Mouse (Mus musculus): ENCODE results near the gene Dus4l.

The Dus4l gene

GRCm38 (mm10) chr12:31654197-31654964 is at the start of gene Dus4l, which contains the start of gene Cog5:
TSS of gene Dus4l (minus strand) at chr12:31654826.
TSS of gene Cog5 (plus strand) at chr12:31654869.
- CTCF ChIA-PET: interaction anchor here in 1 of 4 experiments (1.2 kb wide), 1 partner anchor 12 kb away, joined by 3 read pairs; no protein-coding TSS in a partner anchor
- POLR2A ChIA-PET: interaction anchor here in 3 of 4 experiments (0.6 to 3.9 kb wide), 26 partner anchors 9 to 411 kb away, joined by 3 to 35 read pairs (median 4); partner anchors contain the start of genes Bcap29 (in 2 of the 3) and Hbp1 (in 1 of the 3)

GRCm38 (mm10) chr12:31703904-31704303 is 49.3 kb upstream of the Dus4l start:
- ChIA-PET CTCF (interaction anchor here (0.6 to 1.2 kb wide), 4 partner anchors 15 to 1008 kb away, joined by 3 to 6 read pairs (median 3); no protein-coding TSS in a partner anchor), POLR2A (interaction anchor here in 1 of 4 experiments (0.5 to 1.4 kb wide), 3 partner anchors 11 to 37 kb away, joined by 3 to 6 read pairs (median 3); no protein-coding TSS in a partner anchor)

- ChIA-PET POLR2A (interaction anchor here in 1 of 4 experiments (0.6 to 0.7 kb wide), 2 partner anchors 121 to 257 kb away, joined by 4 to 5 read pairs; no protein-coding TSS in a partner anchor), CTCF (no interaction called here)
Measured at GRCm38 (mm10) chr12:31701411-31701810, 46.8 kb upstream of the Dus4l start.

GRCm38 (mm10) chr12:31700623-31701347 is 46.2 kb upstream of the Dus4l start:
- CTCF ChIA-PET: no interaction called here
- POLR2A ChIA-PET: interaction anchor here in 1 of 4 experiments (0.6 kb wide), 1 partner anchor 258 kb away, joined by 5 read pairs; no protein-coding TSS in a partner anchor

- ChIA-PET CTCF (no interaction called here), POLR2A (no interaction called here)
Measured at GRCm38 (mm10) chr12:31693278-31693677, 38.7 kb upstream of the Dus4l start.

GRCm38 (mm10) chr12:31686679-31687078 is 32.1 kb upstream of the Dus4l start:
- ChIA-PET POLR2A (no interaction called here), CTCF (no interaction called here)

GRCm38 (mm10) chr12:31667187-31667586 is 12.6 kb upstream of the Dus4l start:
- POLR2A ChIA-PET: interaction anchor here in 2 of 4 experiments (0.6 to 1.6 kb wide), 2 partner anchors 24 to 36 kb away, joined by 4 to 6 read pairs; no protein-coding TSS in a partner anchor
- CTCF ChIA-PET: no interaction called here

GRCm38 (mm10) chr12:31665999-31666398 is 11.4 kb upstream of the Dus4l start:
- POLR2A ChIA-PET: interaction anchor here in 1 of 4 experiments (0.9 to 1.6 kb wide), 2 partner anchors 37 to 68 kb away, joined by 3 to 6 read pairs; no protein-coding TSS in a partner anchor
- CTCF ChIA-PET: no interaction called here

- POLR2A ChIA-PET: interaction anchor here in 2 of 4 experiments (1.0 to 1.7 kb wide), 3 partner anchors 20 to 36 kb away, joined by 3 to 5 read pairs (median 3); no protein-coding TSS in a partner anchor
- CTCF ChIA-PET: no interaction called here
Measured at GRCm38 (mm10) chr12:31656841-31657240, 2.2 kb upstream of the Dus4l start.

- ChIA-PET CTCF (no interaction called here), POLR2A (interaction anchor here in 3 of 4 experiments (0.6 to 3.9 kb wide), 11 partner anchors 10 to 412 kb away, joined by 3 to 35 read pairs (median 6); partner anchors contain the start of gene Bcap29 (in 2 of the 3))
Measured at GRCm38 (mm10) chr12:31654965-31655477, 395 bp upstream of the Dus4l start.

GRCm38 (mm10) chr12:31653611-31654010 is 1.0 kb downstream of the Dus4l start:
- ChIA-PET POLR2A (interaction anchor here in 3 of 4 experiments (0.7 to 3.9 kb wide), 26 partner anchors 9 to 770 kb away, joined by 3 to 35 read pairs (median 4); partner anchors contain the start of genes Bcap29 (in 2 of the 3) and Hbp1 (in 1 of the 3)), CTCF (interaction anchor here in 1 of 4 experiments (1.2 kb wide), 1 partner anchor 11 kb away, joined by 3 read pairs; no protein-coding TSS in a partner anchor)

- CTCF ChIA-PET: interaction anchor here in 2 of 4 experiments (1.0 to 1.3 kb wide), 2 partner anchors 15 to 16 kb away, joined by 3 to 4 read pairs; no protein-coding TSS in a partner anchor
- POLR2A ChIA-PET: interaction anchor here in 2 of 4 experiments (0.6 to 5.4 kb wide), 13 partner anchors 8 to 315 kb away, joined by 3 to 35 read pairs (median 5); partner anchors contain the start of genes Cog5 (in 2 of the 2), Dus4l (in 2 of the 2), Cbll1 (in 1 of the 2) and Hbp1 (in 1 of the 2)
Measured at GRCm38 (mm10) chr12:31635240-31635607, 19.4 kb downstream of the Dus4l start.

GRCm38 (mm10) chr12:31634343-31635239 is 20.0 kb downstream of the Dus4l start, which contains the start of gene Bcap29:
TSS of gene Bcap29 (minus strand) at chr12:31634658.
- ChIA-PET CTCF (interaction anchor here in 2 of 4 experiments (1.0 to 1.3 kb wide), 2 partner anchors 14 to 15 kb away, joined by 3 to 4 read pairs; no protein-coding TSS in a partner anchor), POLR2A (interaction anchor here in 2 of 4 experiments (1.0 to 5.4 kb wide), 17 partner anchors 10 to 315 kb away, joined by 3 to 35 read pairs (median 5); partner anchors contain the start of genes Cog5 (in 2 of the 2), Dus4l (in 2 of the 2), Cbll1 (in 1 of the 2) and Hbp1 (in 1 of the 2))

GRCm38 (mm10) chr12:31633970-31634342 is 20.7 kb downstream of the Dus4l start:
- POLR2A ChIA-PET: interaction anchor here in 3 of 4 experiments (0.7 to 5.4 kb wide), 16 partner anchors 9 to 316 kb away, joined by 3 to 35 read pairs (median 5); partner anchors contain the start of genes Cog5 (in 2 of the 3), Dus4l (in 2 of the 3), Cbll1 (in 1 of the 3) and Hbp1 (in 1 of the 3)
- CTCF ChIA-PET: no interaction called here

GRCm38 (mm10) chr12:31628396-31628795 is 26.2 kb downstream of the Dus4l start:
- ChIA-PET POLR2A (interaction anchor here in 2 of 4 experiments (1.0 to 3.4 kb wide), 13 partner anchors 9 to 322 kb away, joined by 3 to 12 read pairs (median 4); partner anchors contain the start of genes Cog5 (in 1 of the 2), Dus4l (in 1 of the 2) and Hbp1 (in 1 of the 2)), CTCF (interaction anchor here in 2 of 4 experiments (1.0 to 2.3 kb wide), 2 partner anchors 9 to 10 kb away, joined by 3 to 7 read pairs; no protein-coding TSS in a partner anchor)

- ChIA-PET CTCF (no interaction called here), POLR2A (interaction anchor here in 2 of 4 experiments (1.3 to 5.6 kb wide), 6 partner anchors 8 to 29 kb away, joined by 3 to 25 read pairs (median 6); partner anchors contain the start of gene Bcap29 (in 2 of the 2))
Measured at GRCm38 (mm10) chr12:31625016-31625415, 29.6 kb downstream of the Dus4l start.

Measured in embryonic stem cell, embryonic (primary cell).